Mouse (Mus musculus) forebrain, embryonic 16.5 days (tissue): ENCODE measurements at regions not wholly inside any gene's neighbourhood (a gene's known extent, or its start where the extent isn't known, plus 50 kb on each side); places are given as distances from the start of the nearest gene placed in this dataset.

Source experiments
- ATAC-seq: fragments of 200-750 bp; cut with Nextera tagmentation; 2 replicates; pipeline ENCODE4 v1.8.0; 2017; ENCODE audit warnings: mild to moderate bottlenecking, moderate library complexity
- H3K27ac ChIP-seq: fragments of 300-500 bp; sonication (generic); 2 replicates; pipeline ENCODE4 v1.5.1; 2014; ENCODE audit warnings: low read length, control low read depth
- H3K27me3 ChIP-seq: fragments of 300-500 bp; sonication (generic); replicated peaks from 2 replicates; pipeline ENCODE4 v1.6.1; 2014; ENCODE audit warnings: low read length; ENCODE audit not compliant: control insufficient read depth, insufficient read depth
- H3K36me3 ChIP-seq: fragments of 300-500 bp; sonication (generic); 2 replicates; pipeline ENCODE4 v1.6.1; 2014; ENCODE audit not compliant: control insufficient read depth, insufficient read depth
- H3K4me1 ChIP-seq: fragments of 300-500 bp; sonication (generic); replicated peaks from 2 replicates; pipeline ENCODE4 v1.6.1; 2014; ENCODE audit warnings: low read length; ENCODE audit not compliant: control insufficient read depth, insufficient read depth
- H3K4me2 ChIP-seq: fragments of 300-500 bp; sonication (generic); 2 replicates; pipeline ENCODE4 v1.6.1; 2014; ENCODE audit warnings: mild to moderate bottlenecking, low read length, control low read depth
- H3K4me3 ChIP-seq: fragments of 300-500 bp; sonication (generic); replicated peaks from 2 replicates; pipeline ENCODE4 v1.5.1; 2014; ENCODE audit warnings: mild to moderate bottlenecking, low read length, control low read depth
- H3K9ac ChIP-seq: fragments of 300-500 bp; sonication (generic); replicated peaks from 2 replicates; pipeline ENCODE4 v1.6.1; 2014; ENCODE audit warnings: low read depth, low read length, control low read depth
- H3K9me3 ChIP-seq: fragments of 300-500 bp; sonication (generic); 2 replicates; pipeline ENCODE4 v1.6.1; 2016; ENCODE audit warnings: low read length; ENCODE audit not compliant: control insufficient read depth
- WGBS: fragments of 180-500 bp; shearing (Covaris S2); extraction: QIAGEN DNeasy Blood & Tissue Kit; methylation state at CpG from one replicate; pipeline ENCODE4 v1.1.7; 2014; 5-methylcytosine and 5-hydroxymethylcytosine counted together

DNA sequence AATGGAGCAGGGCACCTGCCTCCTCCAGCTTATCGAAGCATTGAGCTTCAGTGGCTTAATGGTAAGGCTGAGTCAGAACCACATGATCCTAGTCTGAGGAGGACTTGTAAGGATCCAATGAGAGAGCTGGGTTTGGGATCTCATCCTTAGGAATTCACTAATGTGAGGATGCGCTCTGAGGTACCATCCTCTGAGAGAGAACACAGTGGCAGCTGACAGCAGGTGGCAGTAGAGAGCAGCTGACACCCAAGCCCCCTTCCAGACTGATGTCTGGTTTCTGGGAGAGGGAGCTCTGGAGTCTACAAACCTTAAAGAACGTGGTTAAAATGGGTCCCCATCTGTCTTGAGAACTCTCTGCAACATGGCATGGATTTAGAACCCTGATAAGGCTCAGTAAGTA, 137.8 kb downstream of the B3glct start:
- ATAC-seq: peak; percentile 78

DNA sequence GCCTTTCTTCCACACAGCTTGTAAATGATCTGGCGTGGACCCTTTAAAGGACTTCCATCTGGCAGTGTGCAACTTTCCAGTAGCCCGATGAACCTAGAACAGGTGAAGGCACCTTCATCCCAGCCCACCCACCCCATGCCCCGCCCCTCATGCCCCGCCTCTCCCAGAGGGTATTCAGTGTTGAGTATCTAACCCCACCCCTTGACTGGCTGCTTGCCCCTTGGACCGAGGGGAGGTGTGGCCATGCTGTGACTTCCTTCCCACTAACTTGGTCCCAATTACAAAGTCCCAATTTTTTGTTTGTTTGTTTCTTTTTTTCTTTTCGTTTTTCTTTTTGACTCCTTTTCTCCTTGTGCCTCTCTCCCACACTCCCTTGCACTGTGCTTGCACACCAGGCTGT, 140.8 kb downstream of the B3glct start:
- WGBS: 58% methylated on average over 6 of the region's 6 CpGs
- no peak for ATAC-seq
- Histone ChIP-seq H3K9ac (no peak overlapping the region), H3K9me3 (no peaks in the 10 kb centered on the region), H3K27ac (no peak overlapping the region), H3K4me2 (no peak overlapping the region), H3K4me1 (no peaks in the 10 kb centered on the region), H3K36me3 (no peaks in the 10 kb centered on the region), H3K27me3 (no peaks in the 10 kb centered on the region), H3K4me3 (no peak overlapping the region)

More for the DNA sequence above, 137.8 kb downstream of the B3glct start:
- H3K36me3 ChIP-seq: no peaks in the 10 kb centered on the region
- H3K9ac ChIP-seq: no peak overlapping the region
- no peaks in the 10 kb centered on the region for H3K4me1 ChIP-seq
- 35% methylated on average over 3 of the region's 3 CpGs for WGBS
- H3K4me3 ChIP-seq: no peak overlapping the region
- H3K27me3 ChIP-seq: no peaks in the 10 kb centered on the region
- no peak overlapping the region for H3K27ac ChIP-seq
- H3K9me3 ChIP-seq: no peaks in the 10 kb centered on the region
- H3K4me2 ChIP-seq: no peak overlapping the region

DNA sequence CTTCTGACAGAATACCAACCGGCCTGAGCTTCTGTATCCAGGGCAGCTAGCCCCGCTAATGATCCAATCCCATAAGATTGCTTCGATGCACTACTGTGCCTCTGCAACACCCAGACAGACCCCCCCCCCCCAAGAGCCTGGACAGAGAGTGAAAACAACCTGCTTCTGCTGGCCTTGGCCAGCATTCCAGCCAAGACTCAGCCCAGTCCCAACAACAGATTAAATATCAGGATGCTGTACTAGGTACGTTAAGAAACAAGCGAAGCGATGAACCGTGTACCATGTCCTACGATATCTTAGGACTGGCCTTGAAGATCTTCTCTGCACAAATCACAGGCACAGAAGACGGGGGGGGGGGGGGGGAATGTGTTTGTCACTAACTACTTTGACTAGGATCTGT, 145.8 kb downstream of the B3glct start:
- H3K27me3 ChIP-seq: no peaks in the 10 kb centered on the region
- H3K4me1 ChIP-seq: no peaks in the 10 kb centered on the region
- WGBS: 81% methylated on average over 9 of the region's 9 CpGs
- H3K9ac ChIP-seq: no peak overlapping the region
- H3K36me3 ChIP-seq: no peaks in the 10 kb centered on the region
- no peak overlapping the region for H3K27ac ChIP-seq
- no peak overlapping the region for H3K4me3 ChIP-seq
- H3K4me2 ChIP-seq: no peak overlapping the region
- no peaks in the 10 kb centered on the region for H3K9me3 ChIP-seq
- ATAC-seq: no peak

DNA sequence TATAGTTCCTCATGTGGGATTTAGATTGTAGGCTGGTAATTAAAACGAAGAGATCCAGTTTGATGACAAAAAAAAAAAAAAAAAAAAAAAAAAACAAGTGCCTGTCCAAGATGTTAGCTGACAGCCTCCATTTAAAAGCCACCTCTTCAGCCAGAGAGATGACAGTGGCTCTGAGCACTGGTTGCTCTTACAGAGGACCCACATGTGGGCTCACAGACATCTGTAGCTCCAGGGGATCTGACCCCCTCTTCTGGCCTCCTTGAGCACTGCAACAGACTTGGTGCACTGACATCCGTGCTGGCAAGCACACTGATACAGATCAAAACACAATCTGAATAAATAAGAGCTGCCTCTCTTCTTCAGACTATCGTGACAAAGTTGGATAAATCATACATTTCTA, 149.6 kb downstream of the B3glct start:
- no peak for ATAC-seq
- Histone ChIP-seq H3K27me3 (no peaks in the 10 kb centered on the region), H3K36me3 (no peaks in the 10 kb centered on the region), H3K9me3 (no peaks in the 10 kb centered on the region), H3K4me1 (peaks cover 2% of the 10 kb centered on the region), H3K4me3 (no peak overlapping the region), H3K27ac (no peak overlapping the region), H3K4me2 (no peak overlapping the region), H3K9ac (no peak overlapping the region)
- WGBS: 53% methylated on average over 3 of the region's 3 CpGs

DNA sequence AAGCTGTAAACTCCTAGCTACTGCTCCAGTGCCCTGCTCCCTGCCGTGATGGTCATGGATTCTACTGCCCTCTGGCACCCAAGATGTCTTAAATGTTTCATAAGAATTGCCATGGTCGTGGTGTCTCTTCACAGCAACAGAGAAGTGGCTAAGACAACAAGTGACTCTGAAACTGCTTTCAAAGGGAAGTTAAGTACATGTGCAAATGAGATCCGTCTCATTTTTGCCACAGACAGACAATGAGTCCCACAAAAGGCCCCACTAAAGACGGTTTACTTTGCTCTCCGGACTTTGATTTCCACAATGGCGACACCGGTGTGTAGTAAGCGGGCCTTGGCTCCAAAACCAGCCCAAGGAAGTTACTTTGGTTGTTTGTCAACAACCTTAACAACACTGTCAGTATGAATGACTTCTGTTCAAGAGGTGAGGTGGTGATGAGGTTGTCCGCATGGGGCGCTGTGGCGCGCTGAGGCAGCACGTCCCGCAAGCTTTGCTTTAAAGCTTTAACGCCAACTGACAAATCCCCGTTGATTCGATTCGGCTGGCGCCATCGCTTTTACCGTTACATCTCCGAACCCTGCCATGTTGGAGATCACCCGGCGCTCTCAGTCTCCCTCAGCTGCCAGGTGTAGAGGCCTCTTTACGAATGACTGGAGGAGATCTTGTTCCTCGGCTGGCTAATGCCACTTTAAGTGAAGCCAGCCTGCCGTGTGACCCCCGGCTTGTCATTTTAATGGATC, 153.3 kb downstream of the B3glct start:
- Histone ChIP-seq H3K4me1 (peaks cover 2% of the 10 kb centered on the region), H3K36me3 (no peaks in the 10 kb centered on the region), H3K4me3 (peak overlapping the region; percentile 44), H3K27ac (peak overlapping the region; percentile 48; the same call in 1 of the 2 replicates), H3K4me2 (peak overlapping the region; percentile 62), H3K9me3 (no peaks in the 10 kb centered on the region), H3K27me3 (no peaks in the 10 kb centered on the region), H3K9ac (peak overlapping the region; percentile 71)
- peak; percentile 80 for ATAC-seq
- 3% methylated on average over 28 of the region's 28 CpGs for WGBS

DNA sequence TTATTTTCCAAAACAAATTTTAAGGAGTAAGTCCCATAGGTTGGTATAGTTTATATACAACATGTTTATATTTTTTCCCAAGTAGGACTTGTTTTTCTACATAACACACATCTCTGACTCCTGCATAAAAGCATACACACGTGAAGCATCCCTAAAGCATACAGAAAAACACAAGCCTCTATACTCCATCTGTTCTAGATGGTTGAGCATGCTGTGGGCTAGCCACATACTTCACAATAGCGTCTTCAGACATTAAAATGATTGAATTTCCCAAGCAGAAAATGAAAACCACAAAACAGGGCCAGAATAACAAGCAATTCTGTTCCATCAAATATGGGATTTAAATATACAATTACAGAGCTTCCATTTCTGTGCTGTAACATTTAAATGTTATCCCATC, 159.3 kb downstream of the B3glct start:
- no peaks in the 10 kb centered on the region for H3K9me3 ChIP-seq
- 70% methylated on average over 2 of the region's 2 CpGs for WGBS
- ATAC-seq: no peak
- H3K27me3 ChIP-seq: no peaks in the 10 kb centered on the region
- H3K4me2 ChIP-seq: no peak overlapping the region
- H3K27ac ChIP-seq: no peak overlapping the region
- H3K4me3 ChIP-seq: no peak overlapping the region
- H3K36me3 ChIP-seq: no peaks in the 10 kb centered on the region
- H3K9ac ChIP-seq: no peak overlapping the region
- no peaks in the 10 kb centered on the region for H3K4me1 ChIP-seq

DNA sequence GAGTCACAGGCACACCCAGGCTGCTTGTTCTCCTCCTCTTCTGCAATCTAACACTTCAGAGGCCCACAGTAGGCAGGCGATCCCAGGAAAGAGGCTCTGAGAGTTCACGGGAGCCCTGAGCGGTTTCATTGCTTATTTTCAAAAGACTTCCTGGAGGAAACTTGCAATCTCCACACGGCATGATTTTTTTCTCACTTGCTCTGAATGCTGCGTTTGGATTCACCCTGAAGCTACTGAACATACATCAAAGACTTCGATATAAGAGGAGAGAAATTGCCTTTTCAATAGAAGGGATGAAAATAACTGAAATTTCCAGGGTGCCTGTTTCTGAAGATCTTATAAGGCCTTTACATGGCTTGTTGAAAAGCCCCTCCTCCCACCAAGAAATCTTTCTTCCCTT, 164.5 kb downstream of the B3glct start:
- Histone ChIP-seq H3K4me3 (no peak overlapping the region), H3K36me3 (no peaks in the 10 kb centered on the region), H3K4me1 (0 out of 2 replicates have a peak, but pooled peaks cover 3% of the 10 kb centered on the region), H3K4me2 (no peak overlapping the region), H3K27ac (no peak overlapping the region), H3K9me3 (no peaks in the 10 kb centered on the region), H3K27me3 (no peaks in the 10 kb centered on the region), H3K9ac (no peak overlapping the region)
- ATAC-seq: no peak
- 72% methylated on average over 6 of the region's 6 CpGs for WGBS

DNA sequence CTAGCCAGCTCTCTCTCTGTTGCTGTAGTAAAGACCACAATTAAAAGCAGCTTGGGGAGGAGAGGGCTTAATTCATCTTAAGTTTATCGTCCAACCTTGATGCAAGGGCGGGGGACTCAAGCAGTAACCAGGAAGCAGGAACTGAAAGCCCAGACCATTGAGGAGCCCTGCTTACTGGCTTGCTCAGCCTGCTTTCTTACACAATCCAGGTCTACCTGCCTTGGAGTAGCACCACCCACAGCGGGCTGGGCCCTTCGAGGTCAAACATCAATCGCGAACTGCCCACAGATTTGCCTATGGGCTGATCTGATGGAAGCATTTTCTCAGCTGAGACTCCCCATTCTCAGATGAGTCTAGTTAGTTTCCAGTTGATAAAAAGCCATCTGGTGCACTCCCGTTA, 165.3 kb downstream of the B3glct start:
- Histone ChIP-seq H3K9ac (no peak overlapping the region), H3K27me3 (no peaks in the 10 kb centered on the region), H3K4me3 (no peak overlapping the region), H3K9me3 (no peaks in the 10 kb centered on the region), H3K4me1 (0 out of 2 replicates have a peak, but pooled peaks cover 3% of the 10 kb centered on the region), H3K4me2 (no peak overlapping the region), H3K36me3 (no peaks in the 10 kb centered on the region), H3K27ac (no peak overlapping the region)
- WGBS: 44% methylated on average over 7 of the region's 7 CpGs
- no peak for ATAC-seq

DNA sequence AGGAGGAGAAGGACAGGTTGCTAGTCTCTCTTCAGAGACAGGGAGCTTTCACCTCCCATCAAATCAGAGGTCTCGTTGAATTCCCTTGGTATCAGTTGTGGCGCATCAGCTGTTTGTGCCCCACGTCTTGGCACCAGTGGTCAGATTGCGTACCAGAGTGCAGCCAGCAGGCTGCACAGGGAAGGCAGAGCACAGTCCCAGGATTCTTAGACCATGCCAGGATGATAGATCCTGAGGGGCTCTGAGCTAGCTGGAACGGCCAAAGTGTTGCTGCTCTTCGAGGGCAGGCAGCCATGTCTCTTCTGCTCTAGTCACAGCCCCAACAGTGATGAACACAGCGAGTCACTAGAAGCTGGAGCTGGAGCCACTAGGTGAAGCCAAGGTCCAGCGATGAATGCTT, 167.2 kb downstream of the B3glct start:
- no peak overlapping the region for H3K9ac ChIP-seq
- no peak for ATAC-seq
- no peaks in the 10 kb centered on the region for H3K27me3 ChIP-seq
- H3K4me1 ChIP-seq: 0 out of 2 replicates have a peak, but pooled peaks cover 3% of the 10 kb centered on the region
- H3K4me2 ChIP-seq: no peak overlapping the region
- no peak overlapping the region for H3K4me3 ChIP-seq
- no peaks in the 10 kb centered on the region for H3K36me3 ChIP-seq
- 80% methylated on average over 8 of the region's 8 CpGs for WGBS
- H3K27ac ChIP-seq: no peak overlapping the region
- no peaks in the 10 kb centered on the region for H3K9me3 ChIP-seq

DNA sequence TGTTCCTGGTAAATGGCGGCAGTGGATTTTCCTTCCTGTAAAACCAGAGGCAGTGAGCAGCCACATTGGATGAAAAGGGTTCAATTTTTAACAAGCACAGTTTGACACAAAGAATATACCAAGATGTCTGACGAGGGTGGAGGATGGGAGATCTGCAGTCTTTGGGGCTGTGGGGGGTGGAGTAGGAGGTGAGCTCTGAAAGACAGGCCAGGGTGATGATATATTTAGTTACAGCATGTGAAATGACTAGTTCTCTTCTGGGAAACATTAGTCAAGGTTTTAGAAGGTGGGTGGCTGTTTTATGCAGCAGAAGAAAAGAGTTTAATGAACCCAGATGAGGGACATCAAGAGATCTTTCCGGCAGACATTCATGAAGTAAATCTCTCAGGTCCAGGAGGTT, 170.0 kb upstream of the Rxfp2 start:
- Histone ChIP-seq H3K27me3 (no peaks in the 10 kb centered on the region), H3K9ac (no peak overlapping the region), H3K4me2 (no peak overlapping the region), H3K4me1 (0 out of 2 replicates have a peak, but pooled peaks cover 3% of the 10 kb centered on the region), H3K4me3 (no peak overlapping the region), H3K27ac (no peak overlapping the region), H3K36me3 (no peaks in the 10 kb centered on the region), H3K9me3 (no peaks in the 10 kb centered on the region)
- ATAC-seq: no peak
- WGBS: 85% methylated on average over 3 of the region's 3 CpGs
